Mouse (Mus musculus): ENCODE data around the gene Pxdn. TPM values are rescaled to one million over a fixed set of nuclear protein-coding genes. Genes with fewer than 3 reads are reported as not detected.

Pxdn gene
- total RNA-seq, 2 experiments from 2014 or later = 27.7 to 31.8 TPM

GRCm38 (mm10) chr12:30023491-30023890 is 86.1 kb downstream of the Pxdn start:
- DNase-seq = peak; percentile 35 to 47

- peak; percentile 55 to 76 for DNase-seq
These were observed 86.9 kb downstream of the Pxdn start for GRCm38 (mm10) chr12:30024264-30024825.

- DNase-seq = no peak
These were observed 90.4 kb downstream of the Pxdn start for GRCm38 (mm10) chr12:30027721-30028340.

- no peak for DNase-seq
These were observed 91.7 kb downstream of the Pxdn start for GRCm38 (mm10) chr12:30029111-30029510.

GRCm38 (mm10) chr12:30030571-30030970 is 93.2 kb downstream of the Pxdn start:
- no peak for DNase-seq

GRCm38 (mm10) chr12:30034681-30035080 is 97.3 kb downstream of the Pxdn start:
- DNase-seq = no peak

GRCm38 (mm10) chr12:30035406-30035805 is 98.0 kb downstream of the Pxdn start:
- peak; percentile 59 to 73 for DNase-seq

GRCm38 (mm10) chr12:30035841-30036568 is 98.6 kb downstream of the Pxdn start:
- DNase-seq = peak; percentile 41 to 57

- peak; percentile 30 to 36 for DNase-seq
These were observed 99.2 kb downstream of the Pxdn start for GRCm38 (mm10) chr12:30036569-30037055.

GRCm38 (mm10) chr12:30039565-30039964 is 102.2 kb downstream of the Pxdn start:
- peak; percentile 54 to 78 for DNase-seq

GRCm38 (mm10) chr12:30040150-30040549 is 102.7 kb downstream of the Pxdn start:
- DNase-seq = peak; percentile 68 to 75

- no peak for DNase-seq
These were observed 111.4 kb downstream of the Pxdn start for GRCm38 (mm10) chr12:30048848-30049247.

GRCm38 (mm10) chr12:30049818-30050217 is 112.4 kb downstream of the Pxdn start:
- no peak for DNase-seq

- peak in 1 of 2 experiments; percentile 79 for DNase-seq
These were observed 112.8 kb downstream of the Pxdn start for GRCm38 (mm10) chr12:30050235-30050634.

- DNase-seq = no peak
These were observed 117.5 kb downstream of the Pxdn start for GRCm38 (mm10) chr12:30054761-30055540.

- no peak for DNase-seq
These were observed 120.6 kb downstream of the Pxdn start for GRCm38 (mm10) chr12:30058044-30058443.

- DNase-seq = no peak
These were observed 124.2 kb downstream of the Pxdn start for GRCm38 (mm10) chr12:30061503-30062117.

GRCm38 (mm10) chr12:30062118-30062505 is 124.7 kb downstream of the Pxdn start:
- no peak for DNase-seq
